Mouse (Mus musculus) limb, embryonic 12.5 days (tissue): ENCODE results near the gene Krt6a. TPM values are rescaled to one million over a fixed set of nuclear protein-coding genes. Genes with fewer than 3 reads are reported as not detected.

Experiments used
- microRNA-seq: library from miRNA; unstranded; fragments of <30 nt; microRNA quantifications from one replicate; pipeline ENCODE4, GENCODE M21; 2017
- polyA plus RNA-seq: library from polyadenylated mRNA; unstranded; fragments of >200 nt; fragmentation: Nextera tagmentation; extraction: Ambion mirVana; gene quantifications from 2 replicates; pipeline ENCODE4 v1.2.1, GENCODE M21; 2016

Krt6a gene
- polyA plus RNA-seq, 1 experiment from 2014 or later, result 0.59 TPM

Small RNA genes lying within 50 kb of the gene (microRNA-seq; reads per million reads assigned to microRNA genes)
- not detected for gene Gm44323
- not detected for gene Gm44342
- not detected for gene Gm44383
- not detected for gene Gm44479

Other genes with a start within 250 kb of the Krt6a start
- not detected in 2 replicates for gene Krt88, start 246.6 kb downstream of the Krt6a start, polyA plus RNA-seq
- gene Krt81, start 230.6 kb downstream of the Krt6a start, polyA plus RNA-seq, result not detected in 2 replicates
- not detected in 2 replicates for gene Krt86, start 220.8 kb downstream of the Krt6a start, polyA plus RNA-seq
- not detected in 2 replicates for gene Krt83, start 202.8 kb downstream of the Krt6a start, polyA plus RNA-seq
- not detected in 2 replicates for gene Gm49425, start 177.0 kb downstream of the Krt6a start, polyA plus RNA-seq
- gene Krt84, start 161.5 kb downstream of the Krt6a start, polyA plus RNA-seq, result not detected in 2 replicates
- not detected in 2 replicates for gene Krt82, start 143.6 kb downstream of the Krt6a start, polyA plus RNA-seq
- 0.08 and 0.24 TPM in 2 replicates for gene Krt90, start 131.4 kb downstream of the Krt6a start, polyA plus RNA-seq
- gene Krt75, start 120.4 kb downstream of the Krt6a start, polyA plus RNA-seq, result 0.27 and 0.30 TPM in 2 replicates
- not detected in 2 replicates for gene Gm5414, start 66.1 kb downstream of the Krt6a start, polyA plus RNA-seq
- gene Gm5478, start 46.9 kb downstream of the Krt6a start, polyA plus RNA-seq, result not detected in 2 replicates
- not detected in 2 replicates for gene Krt6b, start 14.0 kb downstream of the Krt6a start, polyA plus RNA-seq
- gene Krt5, start 18.6 kb upstream of the Krt6a start, polyA plus RNA-seq, result 101 and 109 TPM in 2 replicates
- not detected in 2 replicates for gene Krt71, start 48.8 kb upstream of the Krt6a start, polyA plus RNA-seq
- gene Krt72, start 92.2 kb upstream of the Krt6a start, polyA plus RNA-seq, result not detected in 2 replicates
- not detected in 2 replicates for gene Krt73, start 108.0 kb upstream of the Krt6a start, polyA plus RNA-seq
- gene Krt2, start 123.9 kb upstream of the Krt6a start, polyA plus RNA-seq, result 0.13 and 0.15 TPM in 2 replicates
- gene Krt1, start 156.5 kb upstream of the Krt6a start, polyA plus RNA-seq, result 1.5 and 2.0 TPM in 2 replicates
- not detected in 2 replicates for gene Krt77, start 175.4 kb upstream of the Krt6a start, polyA plus RNA-seq
- gene Krt76, start 198.6 kb upstream of the Krt6a start, polyA plus RNA-seq, result not detected in 2 replicates
- 0.13 TPM in 1 of 2 replicates, not detected in the other for gene Krt4, start 230.4 kb upstream of the Krt6a start, polyA plus RNA-seq
- 0.17 TPM in 1 of 2 replicates, not detected in the other for gene Krt79, start 246.0 kb upstream of the Krt6a start, polyA plus RNA-seq